Mouse (Mus musculus) heart, adult 9 months (tissue): ENCODE results near the gene Prdx2.

Experiments used
- DNase-seq, 2 experiments: peaks; one replicate each; pipeline ENCODE4 v3.0.0; 2022; ENCODE audit warnings: low spot score in 2 of 2

Gene Prdx2

DNA sequence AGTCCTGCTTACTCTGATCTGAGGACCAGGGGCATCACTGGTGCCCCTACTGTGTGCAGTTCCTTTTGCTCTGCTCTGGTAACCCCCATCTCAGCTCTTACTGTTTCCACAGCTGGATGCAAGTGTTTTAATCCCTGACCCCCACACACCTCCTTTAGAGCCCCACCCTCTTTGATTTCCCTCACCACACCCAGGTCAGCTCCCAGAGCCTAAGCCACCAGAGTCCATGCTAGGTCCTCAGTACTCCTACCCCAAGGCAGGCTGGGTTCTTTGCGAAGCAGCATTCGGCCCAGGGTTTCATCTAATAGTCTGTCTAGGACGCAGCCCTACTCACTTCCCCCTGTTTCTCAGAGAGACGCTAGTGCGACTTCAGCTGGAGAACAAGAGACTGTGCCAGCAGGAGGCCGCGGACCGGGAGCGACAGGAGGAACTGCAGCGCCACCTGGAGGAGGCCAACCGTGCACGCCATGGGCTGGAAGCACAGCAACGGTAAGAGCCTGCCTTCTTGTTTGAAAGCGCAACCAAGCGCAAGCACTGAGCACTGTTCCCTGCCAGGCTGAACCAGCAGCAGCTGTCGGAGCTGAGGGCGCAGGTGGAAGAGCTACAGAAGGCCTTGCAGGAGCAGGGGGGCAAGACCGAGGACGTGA is 28.4 kb downstream of the Prdx2 start:
- DNase-seq = peak; percentile 73 to 87

DNA sequence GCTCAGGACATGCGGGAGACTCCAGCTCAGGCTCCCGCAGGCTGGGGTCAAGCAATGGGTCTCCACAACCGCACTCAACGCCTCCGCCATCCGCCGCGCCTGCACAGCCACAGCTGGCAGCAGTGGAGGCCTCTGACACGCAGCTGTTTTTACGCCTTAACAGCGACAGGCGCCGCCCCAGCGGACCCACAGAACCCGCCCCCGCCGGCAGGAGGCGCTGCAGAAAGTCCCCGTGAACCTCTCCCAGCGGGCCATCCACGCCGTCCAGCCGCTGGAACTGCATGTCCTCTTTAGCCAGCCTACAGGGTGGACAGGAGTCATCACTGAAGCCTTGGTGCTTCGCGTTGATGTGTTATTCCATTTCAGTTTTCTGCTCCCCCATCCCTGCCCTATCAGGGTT is 38.3 kb downstream of the Prdx2 start:
- DNase-seq = no peak

DNA sequence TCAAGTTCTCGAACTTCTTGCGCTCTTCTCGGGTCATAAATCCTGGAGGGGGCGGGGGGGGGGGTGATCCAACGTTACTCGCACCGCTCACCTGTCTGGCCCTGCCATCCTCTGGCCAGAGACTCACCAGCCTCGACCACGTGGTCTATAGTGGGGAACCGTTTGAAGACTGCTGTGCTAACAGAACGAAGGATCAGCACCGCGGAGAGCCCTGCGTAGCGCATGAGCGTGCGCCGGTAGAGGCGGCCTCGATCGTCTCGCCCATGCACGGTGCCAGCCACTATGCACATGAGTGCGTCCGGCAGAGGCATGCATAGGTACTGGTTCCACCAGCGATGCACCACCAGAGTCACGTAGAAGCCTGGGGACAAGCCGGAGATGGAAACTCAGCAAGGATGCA is 41.9 kb downstream of the Prdx2 start:
- no peak for DNase-seq

DNA sequence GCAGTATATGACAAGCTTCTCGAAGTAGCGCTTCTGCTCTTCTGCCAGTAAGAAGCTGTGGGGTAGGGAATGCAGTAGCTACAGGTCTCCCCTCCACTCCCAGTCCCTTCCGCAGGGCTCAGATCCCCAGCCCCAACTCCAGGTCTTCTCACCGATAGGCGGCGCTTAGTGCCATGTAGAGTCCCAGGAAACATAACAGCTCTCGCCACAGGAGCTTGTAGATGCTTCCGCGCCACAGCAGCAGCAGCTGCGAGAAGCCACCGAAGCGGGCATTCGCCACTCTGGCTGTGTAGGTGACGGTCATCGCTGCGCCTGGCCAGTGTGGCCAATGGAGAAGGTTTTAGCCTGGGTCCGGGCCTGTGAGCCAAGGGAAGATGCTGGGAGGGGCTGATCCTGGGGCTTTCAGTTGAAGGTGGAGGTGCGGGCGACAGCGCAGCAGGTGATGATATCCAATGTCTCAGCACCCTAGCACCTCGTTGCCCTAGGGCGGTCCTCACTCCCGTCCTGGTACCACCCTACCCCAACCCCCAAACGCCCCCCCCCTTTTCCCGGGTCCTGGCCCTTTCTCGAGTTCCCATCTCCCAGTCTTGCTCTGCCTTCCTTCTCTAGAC is 43.9 kb downstream of the Prdx2 start:
- no peak for DNase-seq

DNA sequence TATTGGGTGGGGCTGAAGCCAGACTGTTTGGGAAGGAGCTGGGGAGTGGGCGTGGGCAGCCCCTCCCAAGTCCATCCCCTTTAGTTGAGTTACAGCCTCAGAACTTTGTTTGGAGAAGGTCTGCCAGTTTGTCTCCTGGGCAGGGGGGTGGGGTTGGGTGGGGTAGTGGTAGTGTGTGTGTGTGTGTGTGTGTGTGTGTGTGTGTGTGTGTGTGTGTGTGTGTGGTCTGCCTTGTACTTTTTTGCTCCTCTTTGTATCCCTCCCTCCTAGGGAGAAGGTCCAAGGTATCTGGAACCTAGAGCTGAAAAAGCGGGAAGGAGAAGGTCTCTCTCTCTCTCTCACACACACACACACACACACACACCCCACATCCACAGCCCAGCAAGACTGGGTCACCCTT is 45.0 kb downstream of the Prdx2 start, which contains the start of gene Best2:
TSS of gene Best2 (minus strand) at position 101 of the 400 bp plus-strand sequence.
- no peak for DNase-seq

DNA sequence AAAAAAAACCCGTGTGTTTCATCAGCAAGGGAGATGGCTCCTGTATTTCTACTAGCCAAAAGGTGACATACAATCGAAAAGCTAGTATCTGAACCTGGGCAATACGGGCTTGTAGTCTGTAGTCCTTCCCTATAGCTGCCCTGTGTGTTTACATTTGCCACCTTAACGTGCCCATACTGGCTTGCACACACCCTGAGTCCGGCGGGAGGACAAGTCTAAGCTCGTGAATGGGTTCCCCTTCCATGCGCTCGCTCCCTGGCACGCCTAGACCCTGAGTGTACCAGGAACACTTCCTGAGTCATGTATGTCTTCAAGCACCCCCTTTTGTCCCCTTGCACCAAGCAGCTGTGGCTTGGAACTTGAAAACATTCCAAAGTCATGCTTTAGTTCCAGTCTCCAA is 47.3 kb downstream of the Prdx2 start:
- DNase-seq = no peak

DNA sequence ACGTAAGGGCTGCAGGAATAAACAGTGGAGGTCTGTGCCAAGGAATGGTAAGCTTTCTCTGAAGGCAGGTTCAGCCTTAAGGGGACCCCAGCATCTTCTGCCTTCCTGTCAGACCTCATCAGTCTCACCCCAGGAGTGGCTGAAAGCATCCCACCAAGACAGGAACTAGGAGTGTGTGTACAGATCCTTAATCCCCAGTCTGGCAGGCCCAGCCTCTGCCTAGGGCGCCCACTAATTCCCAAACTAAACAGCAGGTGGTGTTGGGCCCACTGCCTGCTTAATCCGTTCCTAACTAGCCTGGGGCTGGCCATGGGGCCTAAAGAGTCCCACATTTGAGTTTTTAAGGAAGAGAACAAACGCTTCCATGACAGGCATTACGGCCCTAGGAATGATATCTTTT is 47.8 kb downstream of the Prdx2 start:
- no peak for DNase-seq

DNA sequence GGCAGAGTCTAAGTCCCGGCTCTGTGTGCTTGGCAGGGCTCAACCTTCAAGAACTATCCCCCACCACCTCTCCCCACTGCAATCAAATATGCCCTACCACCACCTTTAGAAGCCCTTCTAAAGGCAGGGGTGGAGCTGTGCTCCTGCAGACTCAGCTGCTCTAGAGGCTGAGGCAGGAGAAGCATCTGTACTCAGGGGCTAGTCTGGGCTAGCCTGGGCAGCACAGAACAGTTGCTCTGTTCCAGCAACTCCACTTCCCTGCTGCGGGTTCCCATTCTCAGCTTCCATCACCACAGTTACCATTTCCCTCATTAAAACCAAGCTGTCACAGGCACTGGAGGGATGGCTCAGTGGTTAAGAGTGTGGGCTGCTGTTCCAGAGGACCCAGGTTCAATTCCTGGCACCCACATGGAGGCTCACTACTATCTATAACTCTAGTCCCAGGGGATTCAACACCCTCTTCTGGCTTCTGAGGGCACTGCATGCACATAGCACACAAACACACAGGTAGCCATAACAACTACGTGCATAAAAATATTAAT is 52.2 kb downstream of the Prdx2 start:
- no peak for DNase-seq

DNA sequence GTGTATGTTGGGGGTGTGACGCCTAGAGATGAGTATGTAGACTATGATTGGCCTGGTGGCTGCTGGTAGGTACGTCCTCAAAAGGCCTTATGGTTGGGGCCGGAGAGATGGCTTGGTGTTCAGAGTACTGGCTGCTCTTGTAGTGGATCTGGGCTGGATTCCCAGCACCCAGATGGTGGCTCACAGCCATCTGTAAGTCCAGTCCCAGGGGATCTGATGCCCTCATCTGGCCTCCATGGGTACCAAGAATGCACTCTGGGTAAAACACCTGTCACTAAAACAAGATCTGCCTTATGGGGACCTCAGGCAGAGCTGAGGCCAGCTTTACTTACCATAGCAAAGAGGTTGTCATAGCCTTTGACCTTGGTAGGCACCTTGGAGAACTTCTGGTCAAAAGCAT is 54.5 kb downstream of the Prdx2 start:
- DNase-seq = no peak
